Mouse (Mus musculus) brain, embryonic 18.5 days (tissue): Measurements from ENCODE around the gene Rab5c.

Source experiments
- DNase-seq: peaks from one replicate; pipeline ENCODE4 v3.0.0-alpha.2; 2012; ENCODE audit warnings: low read depth, low spot score

The Rab5c gene

GRCm38 (mm10) chr11:100721254-100721653 is 16.8 kb downstream of the Rab5c start:
- DNase-seq = no peak

- no peak for DNase-seq
Measured at GRCm38 (mm10) chr11:100720345-100720744, 17.7 kb downstream of the Rab5c start.

- no peak for DNase-seq
Measured at GRCm38 (mm10) chr11:100719893-100720292, 18.1 kb downstream of the Rab5c start.

- no peak for DNase-seq
Measured at GRCm38 (mm10) chr11:100719312-100719711, 18.7 kb downstream of the Rab5c start.

- no peak for DNase-seq
Measured at GRCm38 (mm10) chr11:100718866-100719265, 19.1 kb downstream of the Rab5c start.

- no peak for DNase-seq
Measured at GRCm38 (mm10) chr11:100718462-100718861, 19.6 kb downstream of the Rab5c start.

GRCm38 (mm10) chr11:100716649-100717048 is 21.4 kb downstream of the Rab5c start:
- no peak for DNase-seq

- DNase-seq = no peak
Measured at GRCm38 (mm10) chr11:100714948-100715347, 23.1 kb downstream of the Rab5c start.

GRCm38 (mm10) chr11:100714534-100714915 is 23.5 kb downstream of the Rab5c start:
- DNase-seq = no peak

- no peak for DNase-seq
Measured at GRCm38 (mm10) chr11:100713735-100714533, 24.1 kb downstream of the Rab5c start, which contains the start of gene Hspb9. Gene Hspb9, plus strand, starts transcription at chr11:100713850.

- DNase-seq = no peak
Measured at GRCm38 (mm10) chr11:100713174-100713573, 24.8 kb downstream of the Rab5c start.

GRCm38 (mm10) chr11:100711783-100712615 is 26.0 kb downstream of the Rab5c start, which contains the start of gene Kat2a:
Gene Kat2a, minus strand, starts transcription at chr11:100712465.
- DNase-seq = peak; percentile 62

GRCm38 (mm10) chr11:100710977-100711376 is 27.0 kb downstream of the Rab5c start:
- DNase-seq = no peak

- no peak for DNase-seq
Measured at GRCm38 (mm10) chr11:100710528-100710927, 27.5 kb downstream of the Rab5c start.

- no peak for DNase-seq
Measured at GRCm38 (mm10) chr11:100709201-100709810, 28.7 kb downstream of the Rab5c start.

- DNase-seq = no peak
Measured at GRCm38 (mm10) chr11:100705095-100705747, 32.8 kb downstream of the Rab5c start.

GRCm38 (mm10) chr11:100703851-100704531 is 34.0 kb downstream of the Rab5c start, which contains the start of gene Dhx58:
Gene Dhx58, minus strand, starts transcription at chr11:100704271.
- DNase-seq = no peak

GRCm38 (mm10) chr11:100703366-100703765 is 34.6 kb downstream of the Rab5c start:
- DNase-seq = no peak

GRCm38 (mm10) chr11:100702906-100703305 is 35.1 kb downstream of the Rab5c start:
- DNase-seq = no peak

GRCm38 (mm10) chr11:100702081-100702851 is 35.7 kb downstream of the Rab5c start:
- peak; percentile 54 for DNase-seq
